Mouse (Mus musculus) lung, adult 2 months (tissue): ENCODE results near the gene Nsd1.

Experiments
- CTCF ChIP-seq: fragments of 200-500 bp; IDR thresholded peaks from 2 replicates; pipeline ENCODE4 v1.5.1; 2011; ENCODE audit warnings: mild to moderate bottlenecking, low read length, control low read depth; ENCODE audit not compliant: insufficient read depth
- POLR2A ChIP-seq: fragments of 200-500 bp; IDR thresholded peaks from 2 replicates; pipeline ENCODE4 v1.6.1; 2011; ENCODE audit warnings: low read depth, mild to moderate bottlenecking, control low read depth, low read length, borderline replicate concordance; ENCODE audit errors: extremely low read depth

GRCm38 (mm10) chr13:55342469-55342868 lies 132.9 kb downstream of the Nsd1 start:
- no peak for TF ChIP-seq POLR2A
- no peak for TF ChIP-seq CTCF
